Mouse (Mus musculus) urinary bladder, postnatal 36 days (tissue): Measurements from ENCODE around the gene Dab1.

Source experiments
- DNase-seq, 2 experiments: peaks; one replicate each; pipeline ENCODE4 v3.0.0; 2022; ENCODE audit warnings: low spot score in 2 of 2, mixed read lengths in 1 of 2

Dab1 gene

DNA sequence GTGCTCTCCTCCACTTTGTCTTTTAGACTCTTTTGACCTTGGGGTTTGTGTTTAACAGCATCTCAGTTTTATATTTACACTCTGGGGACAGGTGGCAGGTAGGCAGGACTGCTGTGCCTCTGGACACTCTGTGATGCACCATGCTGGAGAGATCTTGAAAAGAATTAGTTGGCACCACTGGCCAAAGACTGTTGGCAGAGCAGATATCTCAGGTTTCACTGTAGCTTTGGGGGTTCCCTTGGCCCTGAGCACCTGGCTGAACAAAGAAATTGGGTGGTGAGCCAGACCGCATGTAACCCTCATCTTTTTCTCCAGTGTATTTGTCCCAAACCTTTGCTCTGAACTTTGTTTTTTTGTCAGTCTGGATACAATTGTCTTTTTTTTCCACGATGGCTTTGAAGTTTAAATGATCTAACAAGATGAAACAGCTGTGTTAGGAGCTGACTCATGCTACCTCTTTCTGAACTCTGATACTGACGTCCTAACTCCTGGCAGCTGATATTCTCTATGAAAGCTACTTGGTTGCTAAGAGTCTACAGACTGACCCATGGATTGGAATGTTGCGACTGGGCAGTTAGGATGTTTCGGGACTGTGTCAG, 960.9 kb downstream of the Dab1 start:
- no peak for DNase-seq

GRCm38 (mm10) chr4:104582726-104583125, 963.6 kb downstream of the Dab1 start:
- no peak for DNase-seq

DNA sequence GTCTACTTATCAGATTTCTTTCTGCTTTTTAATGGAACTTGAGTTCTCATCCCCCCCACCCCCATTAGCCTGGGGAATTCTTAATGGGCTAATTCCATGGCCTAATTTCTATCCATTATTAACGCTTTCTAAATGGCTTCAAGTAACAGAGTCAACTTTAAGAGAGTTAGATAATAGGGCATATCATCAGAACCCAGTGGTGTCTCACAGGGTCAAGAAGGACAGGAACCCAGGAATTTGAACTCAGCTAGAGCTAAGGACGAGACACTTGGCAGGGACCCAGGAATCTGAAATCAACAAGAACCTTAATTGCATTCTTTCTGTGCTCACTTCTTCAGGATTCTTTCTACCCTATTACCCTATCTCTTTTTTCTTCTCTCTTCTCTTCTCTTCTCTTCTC, 968.7 kb downstream of the Dab1 start:
- DNase-seq = no peak

GRCm38 (mm10) chr4:104596936-104597335, 977.8 kb downstream of the Dab1 start:
- no peak for DNase-seq

- no peak for DNase-seq
Observed at GRCm38 (mm10) chr4:104597490-104598465, 978.6 kb downstream of the Dab1 start.

DNA sequence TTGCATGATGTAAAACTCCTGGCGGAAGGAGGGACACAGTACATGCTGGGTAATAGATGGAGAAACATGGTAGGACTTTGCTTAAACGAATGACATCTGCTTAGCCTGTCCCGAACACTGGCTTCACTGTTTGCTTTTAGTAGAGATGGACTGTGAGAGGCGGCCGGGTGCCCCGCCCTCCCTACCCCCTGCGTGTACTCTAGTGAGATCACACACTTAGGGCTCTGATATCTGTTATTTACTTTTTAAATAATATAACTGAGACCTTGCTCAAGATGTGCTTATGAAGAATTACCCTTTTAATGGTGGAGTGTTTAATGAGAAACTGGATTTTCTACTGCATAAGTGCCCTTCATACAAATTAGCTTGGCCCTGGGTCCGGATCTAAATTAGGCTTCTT, 983.6 kb downstream of the Dab1 start:
- no peak for DNase-seq

DNA sequence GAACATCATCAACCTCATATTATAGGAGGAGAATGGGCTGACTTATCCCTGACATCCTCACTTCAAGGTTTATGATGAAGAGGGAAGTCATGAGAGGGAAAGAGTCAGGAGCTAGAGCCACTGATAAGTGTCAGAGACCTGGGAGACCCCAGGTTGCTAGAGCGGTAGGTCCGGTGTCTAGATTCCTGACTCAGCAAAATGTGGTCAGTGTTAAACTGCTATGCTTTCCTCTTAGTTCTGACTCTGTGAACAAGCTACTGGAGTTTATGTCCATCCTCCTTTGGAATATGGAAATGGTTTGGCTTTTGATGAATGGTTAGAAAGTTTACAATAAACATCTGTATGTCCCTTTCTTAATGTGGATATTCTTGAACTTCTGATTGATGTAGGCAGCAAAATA, 985.1 kb downstream of the Dab1 start:
- DNase-seq = no peak

DNA sequence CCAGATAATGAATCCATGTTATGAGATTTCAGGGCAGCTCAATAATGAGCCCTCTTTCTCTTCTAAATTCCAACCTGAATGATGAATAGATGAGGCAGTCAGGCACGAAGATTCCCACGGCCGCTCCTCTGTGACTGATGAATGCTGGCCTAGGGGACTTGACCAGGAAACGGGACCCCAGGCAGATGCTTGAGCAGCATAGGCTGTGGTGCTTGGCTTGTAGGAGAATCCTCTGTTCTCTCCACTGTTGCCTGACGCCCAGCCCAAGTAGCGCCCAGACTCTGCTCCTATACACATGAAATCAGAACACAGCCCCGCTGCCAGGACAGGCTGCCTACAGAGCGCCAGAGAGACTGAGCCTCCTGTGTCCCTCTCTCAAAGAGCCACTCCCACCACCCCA, 987.7 kb downstream of the Dab1 start:
- DNase-seq = no peak

DNA sequence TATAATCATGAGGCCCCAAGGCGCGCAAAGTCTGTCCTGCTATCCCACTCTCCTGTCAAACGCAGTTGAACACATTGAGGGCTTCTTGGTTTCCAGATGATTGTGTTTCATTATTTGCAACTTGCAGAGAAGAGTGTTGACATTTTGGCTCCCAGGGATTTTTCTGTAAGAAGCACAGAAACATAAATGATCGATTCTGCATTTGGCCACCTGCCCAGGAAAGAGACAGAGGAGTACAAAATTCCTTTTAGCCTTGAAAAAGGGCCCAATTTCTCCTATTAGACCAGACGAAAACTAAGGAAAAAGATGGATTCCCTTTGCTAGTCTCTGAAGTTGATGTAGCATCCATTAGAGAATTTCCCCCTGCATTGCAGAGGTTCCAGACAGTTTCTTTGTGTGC, 988.5 kb downstream of the Dab1 start:
- DNase-seq = no peak

DNA sequence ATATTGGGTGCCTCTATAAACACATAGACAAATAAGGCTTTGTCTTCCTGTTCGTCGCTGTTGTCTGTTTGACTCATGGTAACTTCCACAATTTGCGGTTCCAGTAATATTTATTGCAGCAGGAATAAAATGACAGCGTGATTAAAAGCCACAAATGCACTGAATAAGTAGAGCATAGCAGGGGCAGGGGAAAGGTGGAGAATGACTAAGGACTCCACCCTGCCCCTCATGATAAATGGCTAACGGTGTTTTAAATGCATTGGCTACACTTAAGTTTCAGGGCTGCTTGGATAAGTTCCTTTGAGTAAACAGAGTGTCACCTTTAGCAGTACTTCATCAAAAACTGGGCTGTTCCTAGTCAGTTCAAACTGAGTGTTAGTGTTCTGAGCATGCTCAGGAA, 1000.3 kb downstream of the Dab1 start:
- no peak for DNase-seq

GRCm38 (mm10) chr4:104625316-104625715, 1006.2 kb downstream of the Dab1 start:
- no peak for DNase-seq

GRCm38 (mm10) chr4:104628708-104629107, 1009.5 kb downstream of the Dab1 start:
- DNase-seq = no peak

- DNase-seq = no peak
Observed at GRCm38 (mm10) chr4:104637016-104637415, 1017.9 kb downstream of the Dab1 start.

DNA sequence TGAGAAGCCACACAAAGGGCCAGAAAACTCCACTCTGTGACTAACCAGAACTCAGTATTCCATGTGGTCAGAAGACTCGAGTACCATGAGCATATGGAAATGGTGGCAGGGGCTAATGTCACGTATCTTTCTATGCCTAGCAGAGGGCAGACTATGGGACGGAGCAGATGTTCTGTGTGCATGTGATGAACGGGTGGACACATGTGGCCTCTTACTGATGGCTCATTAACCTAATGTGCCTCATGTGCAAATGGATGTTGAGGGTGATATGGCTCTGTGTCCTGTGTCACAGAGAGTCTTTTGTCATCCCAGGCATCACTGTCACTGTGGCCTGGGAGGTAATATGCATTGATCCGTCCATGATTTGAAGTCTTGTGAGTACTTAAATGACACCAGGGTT, 1021.5 kb downstream of the Dab1 start:
- no peak for DNase-seq

DNA sequence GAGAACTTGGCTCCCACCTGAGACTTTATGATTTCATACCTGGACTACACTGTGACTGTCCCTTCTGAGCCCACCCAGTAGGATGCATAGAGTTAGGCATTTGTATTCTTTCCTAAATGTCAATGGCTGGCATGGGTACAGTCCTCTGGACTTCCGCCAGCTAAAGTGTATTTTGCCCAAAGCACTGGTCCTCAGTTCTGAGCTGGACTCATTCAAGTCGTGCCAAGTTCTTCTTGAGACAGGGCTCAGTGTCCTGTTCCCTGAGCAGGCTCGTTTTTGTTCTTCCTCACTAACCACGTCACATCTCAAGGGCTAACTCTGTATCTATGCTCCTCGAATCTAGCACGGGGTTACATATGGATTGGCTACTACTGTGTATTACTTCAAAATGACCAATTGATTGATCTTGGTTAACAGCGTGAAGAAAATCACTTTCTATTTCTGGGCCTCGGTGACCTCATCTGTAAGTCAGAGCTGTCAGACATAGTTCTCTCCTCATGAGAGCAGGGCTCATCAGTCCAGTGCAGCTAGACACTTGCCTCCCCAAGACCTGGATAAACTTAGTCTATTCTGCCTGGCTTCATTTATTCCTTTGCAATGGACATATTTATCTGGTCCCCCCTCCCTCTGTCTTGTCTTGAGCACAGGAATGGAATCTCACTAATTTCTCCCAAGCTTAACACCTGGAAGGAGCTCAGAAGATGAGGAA, 1023.8 kb downstream of the Dab1 start:
- DNase-seq = no peak

DNA sequence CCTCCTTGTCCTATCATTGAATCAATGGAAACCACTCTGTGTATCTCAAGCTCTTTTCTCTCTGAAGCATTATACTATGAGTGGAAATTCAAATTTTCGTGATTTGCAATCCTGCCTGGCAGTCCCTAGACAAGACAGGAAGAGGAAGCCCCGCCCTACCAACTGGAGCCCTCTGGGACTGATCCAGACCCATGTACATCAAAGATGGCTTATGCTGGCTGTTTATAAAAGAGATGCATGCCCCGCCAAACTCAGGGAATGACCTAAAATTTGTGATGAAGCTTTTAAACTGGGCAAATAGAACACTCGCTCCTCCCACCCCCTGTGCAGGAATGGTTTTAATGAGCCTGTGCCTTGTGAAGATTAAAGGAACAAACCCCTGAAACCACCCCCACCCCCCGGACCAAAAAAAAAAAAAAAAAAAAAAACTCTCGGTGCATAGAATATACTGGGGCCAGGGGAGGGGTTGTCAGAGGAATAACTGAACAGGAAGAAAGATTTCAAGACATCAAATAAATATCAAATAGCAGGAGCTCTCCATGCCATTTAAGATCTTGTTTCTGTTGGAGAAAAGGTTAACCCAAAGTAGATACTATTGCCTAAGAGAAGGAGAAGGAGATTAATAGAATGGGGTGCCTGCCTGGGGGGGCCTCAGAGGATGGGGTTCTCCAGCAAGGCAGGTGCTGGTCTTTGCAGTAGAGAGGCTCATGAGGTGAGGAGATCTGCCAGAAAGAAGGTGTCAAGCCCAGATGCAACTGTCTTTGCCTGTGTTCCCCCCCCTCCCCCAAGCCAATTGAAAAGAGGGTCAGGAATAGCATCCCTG, 1024.6 kb downstream of the Dab1 start:
- DNase-seq = no peak

GRCm38 (mm10) chr4:104644357-104644630, 1025.1 kb downstream of the Dab1 start:
- no peak for DNase-seq

DNA sequence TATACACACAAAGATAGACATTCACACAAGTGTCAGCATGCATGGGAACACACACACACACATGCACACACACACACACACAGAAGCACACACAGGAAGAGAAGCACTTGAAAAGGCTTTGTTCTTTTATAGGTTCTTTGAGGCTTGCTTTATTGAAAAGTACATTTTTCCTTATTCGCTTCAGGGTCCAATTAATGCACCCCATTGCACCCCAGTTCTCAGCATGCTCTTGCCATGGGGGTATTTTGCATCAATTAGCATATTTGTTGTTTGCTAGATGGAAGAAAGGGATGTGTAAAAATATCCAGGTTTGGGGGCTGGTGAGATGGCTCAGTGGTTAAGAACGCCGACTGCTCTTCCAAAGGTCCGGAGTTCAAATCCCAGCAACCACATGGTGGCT, 1025.7 kb downstream of the Dab1 start:
- no peak for DNase-seq

GRCm38 (mm10) chr4:104651761-104652160, 1032.6 kb downstream of the Dab1 start:
- DNase-seq = no peak

- no peak for DNase-seq
Observed at GRCm38 (mm10) chr4:104656728-104657127, 1037.6 kb downstream of the Dab1 start.

- no peak for DNase-seq
Observed at GRCm38 (mm10) chr4:104662841-104663614, 1043.9 kb downstream of the Dab1 start.
